Mouse (Mus musculus) forebrain, postnatal 0 days (tissue): ENCODE results near the gene Dnlz. TPM values are rescaled to one million over a fixed set of nuclear protein-coding genes. Genes with fewer than 3 reads are reported as not detected.
A peak's percentile ranks its signal among the peaks of the same experiment; 100 is the strongest.

ENCODE experiments used
- ATAC-seq: fragments of 200-750 bp; cut with Nextera tagmentation; 2 replicates; pipeline ENCODE4 v1.8.0; 2017; ENCODE audit warnings: mild to moderate bottlenecking, moderate library complexity
- DNase-seq: peaks from one replicate; pipeline ENCODE4 v3.0.0-alpha.2; 2015
- H3K27ac ChIP-seq: fragments of 300-500 bp; sonication (generic); 2 replicates; pipeline ENCODE4 v1.5.1; 2014; ENCODE audit warnings: low read depth, mild to moderate bottlenecking, antibody characterized with exemption, low read length, moderate library complexity, mixed read lengths
- H3K27me3 ChIP-seq: fragments of 300-500 bp; sonication (generic); 2 replicates; pipeline ENCODE4 v1.6.1; 2014; ENCODE audit warnings: mild to moderate bottlenecking, low read length, mixed read lengths; ENCODE audit not compliant: insufficient read depth
- H3K36me3 ChIP-seq: fragments of 300-500 bp; sonication (generic); 2 replicates; pipeline ENCODE4 v1.6.1; 2014; ENCODE audit warnings: mild to moderate bottlenecking, moderate library complexity; ENCODE audit not compliant: insufficient read depth
- H3K4me1 ChIP-seq: fragments of 300-500 bp; sonication (generic); 2 replicates; pipeline ENCODE4 v1.6.1; 2014; ENCODE audit warnings: antibody characterized with exemption; ENCODE audit not compliant: insufficient read depth
- H3K4me2 ChIP-seq: fragments of 300-500 bp; sonication (generic); 2 replicates; pipeline ENCODE4 v1.6.1; 2014; ENCODE audit warnings: low read depth, mild to moderate bottlenecking, moderate library complexity
- H3K4me3 ChIP-seq: fragments of 300-500 bp; sonication (generic); 2 replicates; pipeline ENCODE4 v1.5.1; 2014; ENCODE audit warnings: low read depth, low read length, mixed read lengths
- H3K9ac ChIP-seq: fragments of 300-500 bp; sonication (generic); 2 replicates; pipeline ENCODE4 v1.6.1; 2014; ENCODE audit warnings: mild to moderate bottlenecking
- H3K9me3 ChIP-seq: fragments of 300-500 bp; sonication (generic); 2 replicates; pipeline ENCODE4 v1.6.1; 2016; ENCODE audit warnings: low read length
- CTCF ChIP-seq: sonication (generic); IDR thresholded peaks from 2 replicates; pipeline ENCODE4 v1.5.1; 2016; ENCODE audit warnings: antibody characterized with exemption, control low read depth, low read depth
- WGBS: fragments of 180-500 bp; shearing (Covaris S2); extraction: QIAGEN DNeasy Blood & Tissue Kit; methylation state at CpG from one replicate; pipeline ENCODE4 v1.1.7; 2014; 5-methylcytosine and 5-hydroxymethylcytosine counted together
- polyA plus RNA-seq: library from polyadenylated mRNA; unstranded; fragments of >200 nt; fragmentation: Nextera tagmentation; extraction: Ambion mirVana; gene quantifications from 2 replicates; pipeline ENCODE4 v1.2.1, GENCODE M21; 2015
- total RNA-seq: library from RNA; depleted of rRNA; stranded (reverse); fragments of >200 nt; gene quantifications from 2 replicates; pipeline ENCODE4 v1.2.3, GENCODE M21; 2014

The Dnlz gene
- total and polyA plus RNA-seq, 2 experiments from 2014 or later: 28.8 to 32.2 TPM

GRCm38 (mm10) chr2:26348241-26348640 lies 3.7 kb downstream of the Dnlz start:
- DNase-seq: no peak
- WGBS: 75% methylated on average over 6 of the region's 6 CpGs
- ATAC-seq: no peak
- Histone ChIP-seq H3K27me3 (no peaks in the 10 kb centered on the region), H3K4me1 (peaks cover 10% of the 10 kb centered on the region; the same call in 1 of the 2 replicates), H3K9ac (no peak overlapping the region), H3K4me3 (no peak overlapping the region), H3K9me3 (no peaks in the 10 kb centered on the region), H3K4me2 (no peak overlapping the region), H3K27ac (no peak overlapping the region), H3K36me3 (peaks cover 65% of the 10 kb centered on the region)
- TF ChIP-seq CTCF: no peak

- 74% methylated on average over 11 of the region's 11 CpGs for WGBS
- H3K4me1 ChIP-seq: no peaks in the 10 kb centered on the region
- no peaks in the 10 kb centered on the region for H3K9me3 ChIP-seq
- no peaks in the 10 kb centered on the region for H3K27me3 ChIP-seq
- TF ChIP-seq CTCF: no peak
- DNase-seq (no peak), ATAC-seq (no peak)
- H3K27ac ChIP-seq: no peak overlapping the region
- H3K4me3 ChIP-seq: no peak overlapping the region
- no peak overlapping the region for H3K9ac ChIP-seq
- no peak overlapping the region for H3K4me2 ChIP-seq
- peaks cover 89% of the 10 kb centered on the region for H3K36me3 ChIP-seq
Measured at GRCm38 (mm10) chr2:26342609-26343490, 9.1 kb downstream of the Dnlz start.

GRCm38 (mm10) chr2:26342044-26342443 lies 9.9 kb downstream of the Dnlz start:
- Histone ChIP-seq H3K9me3 (no peaks in the 10 kb centered on the region), H3K9ac (no peak overlapping the region), H3K27ac (no peak overlapping the region), H3K4me1 (no peaks in the 10 kb centered on the region), H3K27me3 (no peaks in the 10 kb centered on the region), H3K4me3 (no peak overlapping the region), H3K36me3 (peaks cover 81% of the 10 kb centered on the region), H3K4me2 (no peak overlapping the region)
- TF ChIP-seq CTCF: no peak
- DNase-seq: no peak
- WGBS: 53% methylated on average over 10 of the region's 10 CpGs
- ATAC-seq: no peak

GRCm38 (mm10) chr2:26341510-26341981 lies 10.4 kb downstream of the Dnlz start:
- Histone ChIP-seq H3K4me1 (no peaks in the 10 kb centered on the region), H3K4me2 (no peak overlapping the region), H3K9me3 (no peaks in the 10 kb centered on the region), H3K9ac (no peak overlapping the region), H3K27ac (no peak overlapping the region), H3K27me3 (no peaks in the 10 kb centered on the region), H3K4me3 (no peak overlapping the region), H3K36me3 (peaks cover 76% of the 10 kb centered on the region)
- ATAC-seq (no peak), DNase-seq (no peak)
- 83% methylated on average over 2 of the region's 2 CpGs for WGBS
- TF ChIP-seq CTCF: no peak

- no peaks in the 10 kb centered on the region for H3K9me3 ChIP-seq
- TF ChIP-seq CTCF: no peak
- ATAC-seq (no peak), DNase-seq (no peak)
- H3K27me3 ChIP-seq: no peaks in the 10 kb centered on the region
- no peak overlapping the region for H3K27ac ChIP-seq
- H3K36me3 ChIP-seq: peaks cover 54% of the 10 kb centered on the region
- H3K4me2 ChIP-seq: no peak overlapping the region
- WGBS: 76% methylated on average over 5 of the region's 5 CpGs
- no peaks in the 10 kb centered on the region for H3K4me1 ChIP-seq
- H3K4me3 ChIP-seq: no peak overlapping the region
- H3K9ac ChIP-seq: no peak overlapping the region
Measured at GRCm38 (mm10) chr2:26339204-26339551, 12.7 kb downstream of the Dnlz start.

- TF ChIP-seq CTCF: no peak
Measured at GRCm38 (mm10) chr2:26338302-26339203, 13.4 kb downstream of the Dnlz start.

GRCm38 (mm10) chr2:26330702-26331101 lies 21.2 kb downstream of the Dnlz start:
- WGBS: 62% methylated on average over 6 of the region's 6 CpGs
- no peak overlapping the region for H3K9ac ChIP-seq
- no peak for TF ChIP-seq CTCF

More at GRCm38 (mm10) chr2:26338302-26339203, 13.4 kb downstream of the Dnlz start:
- no peak overlapping the region for H3K27ac ChIP-seq
- H3K4me2 ChIP-seq: no peak overlapping the region
- no peaks in the 10 kb centered on the region for H3K9me3 ChIP-seq
- no peak overlapping the region for H3K9ac ChIP-seq
- H3K27me3 ChIP-seq: no peaks in the 10 kb centered on the region
- ATAC-seq: peak; percentile 42
- H3K36me3 ChIP-seq: peaks cover 51% of the 10 kb centered on the region
- no peaks in the 10 kb centered on the region for H3K4me1 ChIP-seq
- WGBS: 87% methylated on average over 8 of the region's 13 CpGs
- H3K4me3 ChIP-seq: no peak overlapping the region
- DNase-seq: no peak

More at GRCm38 (mm10) chr2:26330702-26331101, 21.2 kb downstream of the Dnlz start:
- no peak for DNase-seq
- ATAC-seq: no peak
- H3K36me3 ChIP-seq: peaks cover 61% of the 10 kb centered on the region
- 0 out of 2 replicates have a peak overlapping the region, but pooled peaks have one; percentile 3 for H3K27ac ChIP-seq
- no peaks in the 10 kb centered on the region for H3K4me1 ChIP-seq
- no peak overlapping the region for H3K4me2 ChIP-seq
- H3K4me3 ChIP-seq: no peak overlapping the region
- no peaks in the 10 kb centered on the region for H3K27me3 ChIP-seq
- no peaks in the 10 kb centered on the region for H3K9me3 ChIP-seq
